Mouse (Mus musculus) embryonic facial prominence, embryonic 13.5 days (tissue): ENCODE results near the gene Rpl10a. TPM values are rescaled to one million over a fixed set of nuclear protein-coding genes. Genes with fewer than 3 reads are reported as not detected.
A peak's percentile ranks its signal among the peaks of the same experiment; 100 is the strongest.

Source experiments
- ATAC-seq: fragments of 200-750 bp; cut with Nextera tagmentation; 2 replicates; pipeline ENCODE4 v1.8.0; 2017; ENCODE audit warnings: low read depth; ENCODE audit not compliant: insufficient number of reproducible peaks, insufficient read depth, low FRiP score, low TSS enrichment
- H3K27ac ChIP-seq: fragments of 300-500 bp; sonication (generic); 2 replicates; pipeline ENCODE4 v1.5.1; 2015; ENCODE audit warnings: moderate library complexity, mild to moderate bottlenecking, inconsistent platforms
- H3K27me3 ChIP-seq: fragments of 300-500 bp; sonication (generic); 2 replicates; pipeline ENCODE4 v1.6.1; 2015; ENCODE audit warnings: mild to moderate bottlenecking, inconsistent platforms
- H3K36me3 ChIP-seq: fragments of 300-500 bp; sonication (generic); 2 replicates; pipeline ENCODE4 v1.6.1; 2015; ENCODE audit warnings: mild to moderate bottlenecking, inconsistent platforms
- H3K4me1 ChIP-seq: fragments of 300-500 bp; sonication (generic); 2 replicates; pipeline ENCODE4 v1.6.1; 2015; ENCODE audit warnings: inconsistent platforms
- H3K4me2 ChIP-seq: fragments of 300-500 bp; sonication (generic); 2 replicates; pipeline ENCODE4 v1.6.1; 2015; ENCODE audit warnings: moderate library complexity, mild to moderate bottlenecking, inconsistent platforms
- H3K4me3 ChIP-seq: fragments of 300-500 bp; sonication (generic); 2 replicates; pipeline ENCODE4 v1.5.1; 2015; ENCODE audit warnings: mild to moderate bottlenecking, inconsistent platforms
- H3K9ac ChIP-seq: fragments of 300-500 bp; sonication (generic); 2 replicates; pipeline ENCODE4 v1.6.1; 2015; ENCODE audit warnings: mild to moderate bottlenecking, inconsistent platforms
- H3K9me3 ChIP-seq: fragments of 300-500 bp; sonication (generic); 2 replicates; pipeline ENCODE4 v1.6.1; 2016; ENCODE audit warnings: inconsistent platforms
- WGBS: fragments of 180-500 bp; shearing (Covaris S2); methylation state at CpG from one replicate; pipeline ENCODE4 v1.1.7; 2015; ENCODE audit warnings: mixed read lengths; 5-methylcytosine and 5-hydroxymethylcytosine counted together
- polyA plus RNA-seq: library from polyadenylated mRNA; unstranded; fragments of >200 nt; fragmentation: Nextera tagmentation; extraction: Ambion mirVana; gene quantifications from 2 replicates; pipeline ENCODE4 v1.2.1, GENCODE M21; 2015

The Rpl10a gene
- 653 and 701 TPM in 2 replicates for polyA plus RNA-seq

DNA sequence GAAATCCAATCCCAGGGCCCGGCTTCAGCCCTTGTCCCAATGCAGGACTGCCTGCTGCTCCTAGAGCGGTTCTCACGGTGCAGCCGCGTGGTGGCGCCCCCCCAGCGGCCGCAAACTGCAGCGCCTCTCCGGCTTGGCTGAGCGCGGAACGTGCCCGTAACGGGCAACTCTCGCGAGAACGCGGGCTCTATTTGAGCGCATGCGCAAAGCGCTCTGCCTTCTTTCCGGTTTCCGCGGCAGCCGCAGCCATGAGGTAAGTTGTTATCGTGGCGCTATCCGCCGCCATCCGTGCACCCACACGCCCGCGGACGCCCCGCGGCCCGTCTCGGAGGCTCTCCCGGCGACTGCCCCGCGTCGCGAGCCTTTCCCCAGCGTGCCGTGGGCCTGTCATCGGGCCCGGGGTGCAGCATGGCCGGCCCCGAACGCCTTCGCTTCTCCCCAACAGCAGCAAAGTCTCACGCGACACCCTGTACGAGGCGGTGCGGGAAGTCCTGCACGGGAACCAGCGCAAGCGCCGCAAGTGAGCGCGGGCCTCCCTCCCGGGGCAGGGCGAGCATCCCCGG is at the start of gene Rpl10a:
Gene Rpl10a (plus strand): TSS at position 106 of the 563 bp plus-strand sequence.
- under 1% methylated on average over 66 of the region's 67 CpGs for WGBS
- Histone ChIP-seq H3K27me3 (no peaks in the 10 kb centered on the region), H3K4me2 (peak within 1 kb of the TSS; percentile 91), H3K27ac (peak within 1 kb of the TSS; percentile 97), H3K4me3 (peak within 1 kb of the TSS; percentile 93), H3K4me1 (peaks cover 36% of the 10 kb centered on the region), H3K36me3 (peaks cover 69% of the 10 kb centered on the region), H3K9ac (peak within 1 kb of the TSS; percentile 100), H3K9me3 (peaks cover 5% of the 10 kb centered on the region; the same call in 1 of the 2 replicates)
- peak; percentile 79 for ATAC-seq

DNA sequence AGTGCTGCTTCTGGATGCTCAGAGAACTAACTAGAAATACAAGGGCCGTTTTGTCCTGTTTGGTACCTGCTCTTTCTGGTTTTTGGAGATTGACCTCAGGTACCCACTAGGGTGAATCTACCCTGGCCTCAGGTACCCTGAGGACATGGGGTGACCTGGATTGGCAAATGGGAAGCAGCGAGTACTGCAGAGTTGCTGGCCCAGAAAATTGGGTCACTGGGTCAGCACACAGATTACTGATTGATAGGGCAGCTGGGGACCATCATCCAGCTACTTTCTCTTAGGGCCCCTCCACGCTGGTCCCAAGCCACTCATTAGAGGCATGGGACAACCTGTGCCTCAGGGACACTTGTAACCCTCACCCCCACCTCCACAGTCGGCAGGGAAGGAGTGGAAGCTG is 49.0 kb upstream of the Rpl10a start:
- no peak for ATAC-seq
- peak overlapping the region; percentile 41; the same call in 1 of the 2 replicates for H3K27ac ChIP-seq
- no peaks in the 10 kb centered on the region for H3K36me3 ChIP-seq
- no peaks in the 10 kb centered on the region for H3K27me3 ChIP-seq
- no peak overlapping the region for H3K4me3 ChIP-seq
- peaks cover 35% of the 10 kb centered on the region for H3K4me1 ChIP-seq
- no peak overlapping the region for H3K4me2 ChIP-seq
- H3K9ac ChIP-seq, result no peak overlapping the region
- WGBS, result 32% methylated on average over 4 of the region's 4 CpGs
- H3K9me3 ChIP-seq, result no peaks in the 10 kb centered on the region

DNA sequence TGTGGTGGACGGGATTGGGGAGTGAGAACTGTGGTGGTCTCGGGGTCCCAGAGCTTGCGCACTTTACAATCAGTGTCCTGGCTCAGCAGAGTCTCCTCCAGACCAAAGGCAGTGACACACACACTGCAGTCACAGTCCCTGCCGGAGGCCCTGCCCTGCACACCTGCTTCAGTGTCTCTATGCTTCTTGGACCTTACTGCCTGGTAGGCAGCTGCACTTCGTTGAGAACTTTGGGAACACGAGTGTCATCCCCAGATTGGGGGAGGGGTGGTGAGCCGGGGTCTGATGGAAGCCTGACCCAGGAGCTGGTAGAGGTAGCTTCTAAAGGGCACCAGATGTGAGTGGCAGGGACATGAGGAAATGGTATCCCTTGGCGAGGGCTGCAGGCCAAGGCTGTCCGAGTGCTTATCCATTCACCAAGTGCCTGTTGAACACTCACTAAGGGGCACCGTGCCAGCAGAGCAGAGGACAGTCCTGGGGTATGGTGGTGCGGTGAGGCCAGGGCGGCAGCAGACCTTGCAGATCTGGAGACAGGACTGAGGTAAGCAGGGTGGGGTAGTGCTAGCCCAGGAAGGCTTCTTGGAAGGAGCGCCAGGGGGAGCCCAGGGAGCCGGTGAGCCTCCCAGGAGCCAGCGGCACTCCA is 48.4 kb upstream of the Rpl10a start:
- Histone ChIP-seq H3K27ac (0 out of 2 replicates have a peak overlapping the region, but pooled peaks have one; percentile 41), H3K4me3 (no peak overlapping the region), H3K9me3 (no peaks in the 10 kb centered on the region), H3K36me3 (no peaks in the 10 kb centered on the region), H3K27me3 (no peaks in the 10 kb centered on the region), H3K4me1 (peaks cover 38% of the 10 kb centered on the region), H3K9ac (no peak overlapping the region), H3K4me2 (no peak overlapping the region)
- no peak; the same call in 1 of the 2 replicates for ATAC-seq
- 57% methylated on average over 15 of the region's 15 CpGs for WGBS

DNA sequence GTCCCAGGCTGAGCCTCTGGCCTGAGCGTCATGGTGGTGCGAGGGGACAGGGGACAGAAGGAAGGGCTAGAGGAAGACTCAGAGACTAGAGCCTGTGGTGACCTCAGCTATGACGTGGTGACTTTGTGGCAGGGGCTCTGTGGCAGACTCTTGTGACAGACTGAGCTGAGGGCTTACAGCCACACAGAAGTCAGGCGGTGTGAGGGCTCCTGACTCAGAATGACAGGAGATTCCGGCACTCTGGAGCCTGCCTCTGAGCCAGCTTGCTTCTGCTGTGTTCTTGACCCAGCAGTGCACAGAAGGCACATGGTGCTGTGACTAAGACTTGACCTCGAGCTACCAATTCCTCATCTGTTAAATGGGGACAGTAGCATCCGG is 47.9 kb upstream of the Rpl10a start:
- 72% methylated on average over 7 of the region's 7 CpGs for WGBS
- no peak for ATAC-seq
- H3K4me1 ChIP-seq, result peaks cover 43% of the 10 kb centered on the region

DNA sequence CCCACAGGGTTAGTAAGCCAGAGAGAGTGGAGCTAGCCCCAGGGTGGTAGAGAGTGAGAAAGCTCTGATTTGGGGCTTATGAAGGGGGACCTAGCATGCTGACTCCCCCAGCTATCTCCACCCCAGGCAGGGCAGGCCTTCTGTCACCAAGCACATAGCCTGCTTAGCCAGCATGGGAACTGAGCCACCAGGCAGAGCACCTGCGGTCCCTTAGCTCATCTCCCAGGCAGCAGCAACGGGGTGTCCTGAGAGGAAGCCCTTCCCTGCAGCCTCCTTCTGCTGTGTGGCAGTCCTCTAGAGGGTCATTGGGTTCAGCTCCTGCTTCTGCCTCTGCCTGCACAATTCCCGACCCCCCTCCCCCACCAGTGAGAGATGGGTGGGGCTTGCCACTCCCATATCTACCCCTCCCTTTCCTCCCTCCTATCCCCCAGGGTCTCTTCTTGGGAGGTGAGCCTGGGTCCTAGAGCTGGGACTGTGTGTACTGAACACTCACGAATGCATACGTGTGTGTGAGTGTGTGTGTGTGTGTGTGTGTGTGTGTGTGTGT is 47.4 kb upstream of the Rpl10a start:
- peaks cover 48% of the 10 kb centered on the region for H3K4me1 ChIP-seq
- no peak overlapping the region for H3K4me3 ChIP-seq
- H3K27me3 ChIP-seq, result no peaks in the 10 kb centered on the region
- H3K27ac ChIP-seq, result no peak overlapping the region
- ATAC-seq, result no peak
- no peaks in the 10 kb centered on the region for H3K9me3 ChIP-seq
- H3K9ac ChIP-seq, result peak overlapping the region; percentile 44; the same call in 1 of the 2 replicates
- 30% methylated on average over 5 of the region's 5 CpGs for WGBS
- no peaks in the 10 kb centered on the region for H3K36me3 ChIP-seq
- H3K4me2 ChIP-seq, result no peak overlapping the region

More for the DNA sequence above, 47.9 kb upstream of the Rpl10a start:
- H3K4me3 ChIP-seq, result no peak overlapping the region
- H3K27me3 ChIP-seq, result no peaks in the 10 kb centered on the region
- H3K4me2 ChIP-seq, result no peak overlapping the region
- no peaks in the 10 kb centered on the region for H3K9me3 ChIP-seq
- H3K9ac ChIP-seq, result 0 out of 2 replicates have a peak overlapping the region, but pooled peaks have one; percentile 44
- no peak overlapping the region for H3K27ac ChIP-seq
- H3K36me3 ChIP-seq, result no peaks in the 10 kb centered on the region

DNA sequence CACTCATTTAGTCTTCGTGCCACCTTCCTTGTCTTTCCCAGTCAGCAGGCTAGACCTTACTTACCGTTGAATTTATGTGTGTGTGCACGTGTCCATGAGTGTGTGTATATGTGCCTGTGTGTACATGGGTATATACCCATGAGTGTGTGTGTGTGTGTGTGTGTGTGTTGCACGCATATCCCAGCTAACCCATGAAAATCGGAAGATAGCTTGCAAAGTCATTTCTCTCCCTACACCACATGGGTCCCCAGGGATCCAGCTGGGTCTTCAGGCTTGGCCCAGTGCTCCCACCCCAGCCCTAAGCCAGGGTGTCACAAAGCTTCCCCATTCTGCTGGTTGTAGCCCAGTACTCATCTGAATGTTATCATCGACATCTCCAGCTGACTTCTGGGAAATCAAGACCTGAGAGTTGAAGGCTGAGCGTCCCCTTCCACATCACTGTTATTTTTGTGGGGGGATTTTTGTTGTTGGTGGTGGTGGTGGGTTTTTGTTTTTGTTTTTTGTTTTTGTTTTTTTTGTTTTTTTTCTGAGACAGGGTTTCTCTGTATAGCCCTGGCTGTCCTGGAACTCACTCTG is 46.3 kb upstream of the Rpl10a start:
- no peaks in the 10 kb centered on the region for H3K9me3 ChIP-seq
- WGBS, result 98% methylated on average over 7 of the region's 7 CpGs
- 0 out of 2 replicates have a peak, but pooled peaks cover 2% of the 10 kb centered on the region for H3K36me3 ChIP-seq
- no peak overlapping the region for H3K27ac ChIP-seq
- no peak overlapping the region for H3K4me3 ChIP-seq
- H3K9ac ChIP-seq, result no peak overlapping the region
- ATAC-seq, result no peak
- H3K4me2 ChIP-seq, result no peak overlapping the region
- H3K4me1 ChIP-seq, result peaks cover 52% of the 10 kb centered on the region
- no peaks in the 10 kb centered on the region for H3K27me3 ChIP-seq

DNA sequence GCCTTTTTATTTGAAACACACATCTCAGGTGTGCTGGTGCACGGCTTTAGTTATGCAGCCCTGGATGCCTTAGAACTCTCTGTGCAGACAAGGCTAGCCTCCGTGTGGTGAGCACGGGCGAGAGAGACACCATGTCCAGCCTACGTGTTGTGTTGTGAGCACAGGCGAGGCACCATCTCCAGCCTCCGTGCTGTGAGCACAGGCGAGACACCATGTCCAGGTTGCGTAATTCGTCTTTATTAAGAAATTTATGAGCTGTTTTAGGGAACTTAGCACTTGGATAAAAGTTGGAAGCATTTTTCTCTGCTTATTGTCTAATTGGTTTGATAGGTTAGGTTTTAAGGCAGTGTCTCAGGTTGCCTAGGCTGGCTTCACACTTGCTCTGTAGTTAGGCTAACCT is 45.1 kb upstream of the Rpl10a start:
- ATAC-seq, result no peak
- Histone ChIP-seq H3K4me1 (peaks cover 44% of the 10 kb centered on the region), H3K4me3 (no peak overlapping the region), H3K9me3 (no peaks in the 10 kb centered on the region), H3K4me2 (no peak overlapping the region), H3K27ac (no peak overlapping the region), H3K27me3 (no peaks in the 10 kb centered on the region), H3K9ac (no peak overlapping the region), H3K36me3 (0 out of 2 replicates have a peak, but pooled peaks cover 5% of the 10 kb centered on the region)
- WGBS, result 88% methylated on average over 10 of the region's 10 CpGs

DNA sequence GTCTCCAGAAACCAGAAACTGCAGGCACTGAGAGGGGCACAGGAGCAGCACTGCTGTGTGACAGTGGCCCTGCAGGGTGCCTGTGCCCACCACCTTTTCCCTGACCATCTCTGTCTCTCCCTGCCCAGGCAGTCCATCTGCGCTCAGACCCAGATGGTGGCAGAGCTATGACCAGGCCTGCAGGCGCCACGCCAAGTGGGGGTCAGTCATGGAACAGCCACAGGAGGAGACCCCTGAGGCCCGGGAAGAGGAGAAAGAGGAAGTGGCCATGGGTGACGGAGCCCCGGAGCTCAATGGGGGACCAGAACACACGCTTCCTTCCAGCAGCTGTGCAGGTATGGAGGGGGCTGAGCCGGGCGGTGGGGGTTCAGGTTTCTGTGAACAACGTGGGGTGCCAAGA is 42.1 kb upstream of the Rpl10a start:
- ATAC-seq, result no peak
- no peak overlapping the region for H3K27ac ChIP-seq

DNA sequence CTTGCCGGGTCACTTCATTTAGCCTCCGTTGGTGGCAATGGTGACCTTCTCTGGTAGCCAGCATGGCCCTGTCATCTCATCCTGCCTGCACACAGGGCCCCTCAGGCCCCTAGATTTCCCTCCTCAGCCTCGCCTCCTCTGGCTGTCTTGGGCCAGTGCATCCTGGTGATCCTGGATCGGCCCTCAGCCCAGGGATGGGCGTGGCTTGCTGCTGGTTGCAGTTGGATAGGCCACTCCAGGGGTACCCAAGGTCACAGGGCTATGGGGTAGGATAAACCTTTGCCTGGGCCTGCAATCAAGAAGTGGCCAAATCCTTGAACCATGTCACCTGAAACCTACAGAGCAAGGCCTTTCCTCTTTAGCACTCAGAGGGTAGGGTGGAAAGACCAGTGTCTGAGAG is 41.3 kb upstream of the Rpl10a start:
- ATAC-seq, result no peak
- WGBS, result 49% methylated on average over 5 of the region's 5 CpGs

More for the DNA sequence above, 42.1 kb upstream of the Rpl10a start:
- no peak overlapping the region for H3K9ac ChIP-seq
- H3K36me3 ChIP-seq, result 0 out of 2 replicates have a peak, but pooled peaks cover 5% of the 10 kb centered on the region
- no peaks in the 10 kb centered on the region for H3K27me3 ChIP-seq
- no peak overlapping the region for H3K4me2 ChIP-seq
- no peaks in the 10 kb centered on the region for H3K9me3 ChIP-seq
- peaks cover 21% of the 10 kb centered on the region for H3K4me1 ChIP-seq
- 71% methylated on average over 10 of the region's 10 CpGs for WGBS
- H3K4me3 ChIP-seq, result no peak overlapping the region

DNA sequence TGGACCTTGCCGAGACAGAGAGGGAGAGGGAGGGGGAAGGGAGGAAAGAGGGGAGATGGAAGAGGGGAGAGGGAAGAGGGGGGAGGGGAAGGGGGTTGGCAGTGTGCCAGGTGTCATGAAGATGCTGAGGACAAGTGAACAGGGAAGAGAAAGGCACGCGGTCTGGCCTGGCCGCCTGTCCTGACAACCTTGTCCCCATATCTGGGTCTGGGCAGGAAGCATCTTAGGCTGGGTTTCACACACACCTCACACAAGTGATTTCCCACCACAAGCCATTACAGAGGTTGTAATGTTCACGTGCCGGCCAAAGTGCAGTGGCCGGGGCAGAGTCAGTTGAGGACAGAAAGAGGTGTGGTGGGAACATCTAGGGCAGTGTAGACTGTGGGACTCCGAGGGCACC is 40.7 kb upstream of the Rpl10a start:
- 76% methylated on average over 8 of the region's 8 CpGs for WGBS
- H3K9ac ChIP-seq, result no peak overlapping the region
- H3K27ac ChIP-seq, result no peak overlapping the region
- peaks cover 17% of the 10 kb centered on the region for H3K4me1 ChIP-seq
- peaks cover 12% of the 10 kb centered on the region for H3K36me3 ChIP-seq
- H3K4me2 ChIP-seq, result no peak overlapping the region
- no peak overlapping the region for H3K4me3 ChIP-seq
- H3K9me3 ChIP-seq, result no peaks in the 10 kb centered on the region
- ATAC-seq, result no peak
- H3K27me3 ChIP-seq, result no peaks in the 10 kb centered on the region

More for the DNA sequence above, 41.3 kb upstream of the Rpl10a start:
- Histone ChIP-seq H3K27ac (no peak overlapping the region), H3K4me1 (peaks cover 17% of the 10 kb centered on the region), H3K4me3 (no peak overlapping the region), H3K27me3 (no peaks in the 10 kb centered on the region), H3K9me3 (no peaks in the 10 kb centered on the region), H3K9ac (no peak overlapping the region; the same call in 1 of the 2 replicates), H3K36me3 (peaks cover 6% of the 10 kb centered on the region), H3K4me2 (no peak overlapping the region)

DNA sequence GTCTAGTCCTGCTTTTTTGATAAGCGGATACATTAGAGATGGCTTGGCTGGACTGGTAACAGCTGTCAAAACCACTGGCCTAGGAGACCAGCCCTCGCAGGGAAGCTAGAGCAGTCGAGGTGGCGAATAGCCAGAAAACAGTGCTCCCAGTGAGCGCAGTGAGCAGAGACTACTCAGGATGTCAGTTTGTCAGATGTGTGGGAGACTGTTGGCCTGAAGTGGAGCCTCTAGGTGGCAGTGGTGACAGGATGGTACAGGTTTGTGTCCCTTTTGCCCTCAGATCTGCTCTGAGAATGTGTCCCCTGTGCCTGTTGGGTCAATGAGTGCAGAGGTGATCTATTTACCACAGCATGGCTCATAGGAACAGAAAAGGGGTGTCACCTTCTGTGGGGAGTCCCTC is 40.3 kb upstream of the Rpl10a start:
- no peak overlapping the region for H3K4me2 ChIP-seq
- H3K9ac ChIP-seq, result no peak overlapping the region
- no peak overlapping the region for H3K27ac ChIP-seq
- ATAC-seq, result no peak
- WGBS, result 71% methylated on average over 5 of the region's 5 CpGs
- peaks cover 13% of the 10 kb centered on the region for H3K36me3 ChIP-seq
- H3K4me3 ChIP-seq, result no peak overlapping the region
- no peaks in the 10 kb centered on the region for H3K27me3 ChIP-seq
- H3K4me1 ChIP-seq, result peaks cover 17% of the 10 kb centered on the region
- H3K9me3 ChIP-seq, result no peaks in the 10 kb centered on the region
